Mouse (Mus musculus) fibroblast of lung, adult 2 months (primary cell): ENCODE results near the gene Lifr.

Experiments
- DNase-seq: peaks from one replicate; pipeline ENCODE4 v3.0.0-alpha.2; 2011; ENCODE audit warnings: low read depth

The Lifr gene

DNA sequence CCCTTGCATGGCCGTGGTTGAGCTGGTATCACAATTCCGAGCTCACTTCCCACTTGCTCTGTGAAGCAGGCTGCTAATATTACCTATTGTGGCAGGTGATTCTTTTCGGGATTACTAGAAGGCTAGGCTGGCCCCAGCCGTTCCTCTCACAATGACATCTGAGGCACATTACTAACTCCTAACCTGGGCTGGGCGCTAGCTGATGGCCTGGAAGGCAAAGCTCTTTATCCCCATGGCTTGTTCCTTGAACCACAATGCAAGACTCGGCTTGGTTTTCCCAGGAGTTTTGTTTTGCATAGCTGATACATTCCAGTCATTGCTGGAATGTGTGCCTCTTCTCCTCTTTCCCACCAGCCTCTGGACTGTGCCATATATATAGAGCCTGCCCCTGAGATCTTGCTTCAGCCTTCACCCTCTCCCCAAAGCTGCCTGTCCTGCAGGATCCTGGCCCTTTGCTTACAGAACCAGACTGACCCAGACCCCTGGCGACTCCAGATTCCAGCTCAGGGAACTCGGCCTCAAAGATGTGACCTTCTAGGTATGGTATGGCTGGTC lies at the start of gene Lifr:
Gene Lifr, plus strand, starts transcription at position 404 of the 555 bp plus-strand sequence.
- no peak for DNase-seq

- DNase-seq: peak; percentile 19
Observed at GRCm38 (mm10) chr15:7044081-7044749, 46.2 kb upstream of the Lifr start.

DNA sequence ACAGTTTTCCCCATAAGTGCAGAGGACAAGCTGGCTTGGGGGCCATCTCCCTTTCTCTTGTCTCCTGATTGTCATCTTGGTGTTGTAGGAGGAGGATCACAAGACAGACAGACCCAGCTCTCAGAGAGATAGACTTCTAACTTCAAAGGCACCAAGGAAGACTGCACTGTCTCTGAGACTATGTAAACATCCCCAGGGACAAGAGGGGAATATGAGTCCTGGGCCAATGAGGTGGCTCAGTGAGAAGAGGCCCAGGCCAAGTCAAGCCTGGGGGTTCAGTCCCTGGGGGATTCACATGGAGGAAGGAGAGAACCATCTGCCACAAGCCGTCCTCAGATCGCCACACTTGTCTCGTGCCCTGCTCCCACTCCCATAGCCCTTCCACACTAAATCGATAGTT lies 45.4 kb upstream of the Lifr start:
- DNase-seq: no peak

DNA sequence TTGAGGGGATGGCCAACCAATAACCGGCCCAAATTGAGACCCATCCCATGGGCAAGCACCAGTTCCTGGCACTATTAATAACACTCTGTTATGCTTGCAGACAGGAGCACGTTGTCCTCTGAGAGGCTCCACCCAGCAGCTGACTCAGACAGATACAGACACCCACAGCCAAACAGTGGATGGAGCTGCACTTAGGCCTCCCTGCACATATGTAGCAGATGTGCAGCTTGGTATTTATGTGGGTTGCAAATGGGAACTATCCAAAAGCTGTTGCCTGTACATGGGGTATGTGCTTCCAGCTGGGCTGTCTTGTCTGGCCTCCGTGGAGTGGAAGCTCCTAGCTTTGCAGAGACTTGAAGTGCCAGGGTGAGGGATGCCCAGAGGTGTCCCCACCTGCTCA lies 42.5 kb upstream of the Lifr start:
- DNase-seq: no peak

DNA sequence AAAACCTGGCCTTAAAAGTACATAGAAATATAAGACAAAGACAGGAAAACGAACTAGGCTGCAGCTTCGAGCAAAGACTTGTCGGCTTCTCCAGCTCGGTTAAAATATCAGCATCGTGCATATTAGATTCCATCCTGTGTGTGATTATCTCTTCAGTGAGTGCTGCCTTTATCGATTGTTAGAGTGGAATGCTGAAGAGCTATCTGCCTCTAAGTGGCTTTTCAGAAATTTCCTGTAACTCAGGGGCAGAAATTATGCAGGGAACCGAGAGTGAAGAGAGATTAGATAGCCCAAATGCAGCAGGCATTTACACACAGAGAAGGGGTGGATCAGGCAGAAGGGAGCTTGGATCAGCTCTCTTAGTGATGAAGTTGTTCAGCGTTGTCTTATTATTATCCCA lies 41.5 kb upstream of the Lifr start:
- no peak for DNase-seq

DNA sequence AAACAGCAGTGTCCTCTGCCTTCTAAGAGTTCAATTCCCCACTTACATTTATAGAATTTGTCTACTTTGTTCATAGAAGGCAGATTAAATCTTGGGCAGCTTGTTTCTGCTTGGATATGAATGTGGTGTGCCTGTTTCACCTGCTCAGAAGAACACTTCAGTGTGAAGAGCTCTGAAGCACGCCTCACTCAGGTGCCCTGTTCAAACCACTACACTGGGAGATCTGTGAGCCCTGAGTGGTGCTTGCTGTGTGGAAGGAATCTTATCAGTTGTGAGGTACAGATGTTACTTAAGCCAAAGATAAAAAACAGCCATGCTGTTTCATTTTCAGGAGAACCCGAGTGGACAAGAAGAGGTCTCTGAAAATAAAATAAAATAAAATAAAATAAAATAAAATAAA lies 38.7 kb upstream of the Lifr start:
- no peak for DNase-seq

DNA sequence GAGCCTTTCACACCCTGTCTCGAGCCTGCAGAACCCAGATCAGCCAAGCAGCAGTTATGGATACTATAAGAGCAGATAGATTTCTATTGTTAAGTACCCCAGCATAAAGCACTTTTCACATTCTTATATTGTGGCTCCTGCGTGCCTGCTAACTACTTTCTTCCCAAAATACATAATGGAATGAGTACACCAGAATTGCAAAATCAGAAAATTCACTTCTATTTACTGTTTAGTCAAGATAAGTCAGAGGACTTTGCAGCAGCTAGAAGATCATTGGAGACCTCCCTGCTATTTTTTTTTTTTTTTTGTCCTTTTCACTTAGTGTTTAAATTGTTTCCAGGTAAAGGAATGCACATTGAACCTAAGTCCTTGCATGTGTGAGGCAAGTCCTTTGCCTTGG lies 38.3 kb upstream of the Lifr start:
- no peak for DNase-seq

DNA sequence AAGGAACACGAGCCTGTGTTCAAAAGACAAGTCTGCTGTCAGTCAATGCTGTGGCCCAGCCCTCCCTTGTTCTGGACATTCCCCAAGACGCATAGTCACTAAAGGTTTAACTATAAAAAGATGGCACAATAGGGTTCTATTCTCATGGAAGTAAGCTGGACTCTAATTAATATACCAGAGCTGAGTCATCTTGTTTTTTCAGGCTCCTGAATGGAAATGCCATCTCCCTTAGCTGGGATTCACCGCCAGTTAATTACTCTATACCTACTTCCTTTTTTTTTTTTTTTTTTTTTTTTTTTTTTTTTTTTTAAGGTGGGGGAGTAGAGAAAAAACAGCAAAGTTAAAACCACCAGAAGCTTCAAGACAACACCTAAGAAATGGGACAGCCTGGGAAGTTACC lies 33.6 kb upstream of the Lifr start:
- no peak for DNase-seq

DNA sequence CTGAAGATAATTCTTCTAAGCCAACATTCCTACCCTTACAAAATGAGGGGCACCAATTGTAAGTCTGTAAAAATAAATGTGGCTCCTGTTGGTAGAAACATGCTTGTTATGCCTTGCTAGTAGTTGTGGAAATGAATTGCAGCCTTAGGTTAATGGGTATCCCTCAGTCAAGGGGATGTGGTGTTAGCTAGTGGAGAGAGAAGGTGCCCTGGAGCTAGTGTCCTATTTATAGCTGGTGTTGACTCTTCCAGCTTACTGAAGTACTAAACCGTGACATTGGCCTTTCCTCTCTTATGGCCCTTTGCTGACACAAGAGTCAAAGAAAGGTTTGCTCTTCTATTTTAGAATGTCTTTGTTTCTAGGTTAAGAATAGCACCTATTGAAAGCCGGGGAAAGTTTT lies 29.9 kb upstream of the Lifr start:
- DNase-seq: no peak

GRCm38 (mm10) chr15:7061995-7062697 lies 28.3 kb upstream of the Lifr start:
- no peak for DNase-seq

- no peak for DNase-seq
Observed at GRCm38 (mm10) chr15:7062698-7063009, 27.8 kb upstream of the Lifr start.

DNA sequence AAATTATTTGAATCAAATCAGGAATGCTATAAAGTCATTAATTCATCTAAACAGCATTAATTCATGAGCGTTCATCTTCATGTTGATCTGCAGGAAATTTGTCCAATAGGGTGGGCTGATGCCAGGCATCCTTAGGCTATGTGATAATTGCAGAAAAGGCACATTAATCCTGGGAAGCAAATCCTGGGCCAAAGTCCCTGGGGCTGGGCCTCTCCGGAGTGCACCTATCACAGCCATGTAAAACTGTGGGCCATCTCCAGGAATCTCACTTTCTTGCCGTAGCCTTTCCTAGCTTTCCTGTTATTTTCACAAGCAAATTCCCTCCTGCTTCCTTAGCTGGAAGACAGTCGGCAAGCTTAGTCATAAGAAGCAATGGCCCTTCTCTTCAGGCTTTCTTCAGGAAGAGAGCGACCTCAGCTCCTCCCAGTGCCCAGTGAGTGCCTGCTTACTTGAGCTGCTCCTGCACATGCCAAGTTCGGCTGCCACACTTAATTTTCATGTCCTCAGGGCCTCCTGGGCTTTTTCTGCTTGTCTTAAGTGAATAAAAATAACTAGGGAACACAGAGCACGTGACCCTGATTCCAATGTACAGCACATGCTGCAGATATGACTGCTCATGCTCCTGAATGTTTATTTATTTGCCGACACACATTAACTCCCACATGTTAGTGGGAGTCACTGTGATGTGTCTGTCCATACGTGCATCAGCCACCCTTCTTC lies 26.7 kb upstream of the Lifr start:
- DNase-seq: no peak

GRCm38 (mm10) chr15:7064992-7065523 lies 25.4 kb upstream of the Lifr start:
- peak; percentile 36 for DNase-seq

DNA sequence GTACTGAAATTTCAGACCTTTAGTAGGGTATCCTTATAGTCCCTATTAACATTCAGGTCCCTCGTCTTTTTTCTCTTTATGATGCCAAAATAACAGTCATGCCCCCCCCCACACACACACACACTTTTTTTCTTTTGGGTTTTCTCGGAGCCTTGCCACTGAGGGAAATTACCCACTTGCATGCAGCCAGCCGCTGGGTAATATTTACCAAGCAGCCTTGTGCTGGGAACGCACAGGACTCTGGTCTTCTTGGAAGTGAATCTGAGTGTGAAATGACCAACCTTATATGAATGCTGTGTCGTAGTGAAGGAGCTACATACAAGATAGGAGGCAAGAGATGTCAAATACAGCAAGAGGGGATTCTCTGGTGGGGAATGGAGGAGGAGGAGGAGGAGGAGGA lies 24.8 kb upstream of the Lifr start:
- DNase-seq: no peak

GRCm38 (mm10) chr15:7066752-7067151 lies 23.7 kb upstream of the Lifr start:
- DNase-seq: no peak

GRCm38 (mm10) chr15:7069374-7069773 lies 21.0 kb upstream of the Lifr start:
- no peak for DNase-seq

DNA sequence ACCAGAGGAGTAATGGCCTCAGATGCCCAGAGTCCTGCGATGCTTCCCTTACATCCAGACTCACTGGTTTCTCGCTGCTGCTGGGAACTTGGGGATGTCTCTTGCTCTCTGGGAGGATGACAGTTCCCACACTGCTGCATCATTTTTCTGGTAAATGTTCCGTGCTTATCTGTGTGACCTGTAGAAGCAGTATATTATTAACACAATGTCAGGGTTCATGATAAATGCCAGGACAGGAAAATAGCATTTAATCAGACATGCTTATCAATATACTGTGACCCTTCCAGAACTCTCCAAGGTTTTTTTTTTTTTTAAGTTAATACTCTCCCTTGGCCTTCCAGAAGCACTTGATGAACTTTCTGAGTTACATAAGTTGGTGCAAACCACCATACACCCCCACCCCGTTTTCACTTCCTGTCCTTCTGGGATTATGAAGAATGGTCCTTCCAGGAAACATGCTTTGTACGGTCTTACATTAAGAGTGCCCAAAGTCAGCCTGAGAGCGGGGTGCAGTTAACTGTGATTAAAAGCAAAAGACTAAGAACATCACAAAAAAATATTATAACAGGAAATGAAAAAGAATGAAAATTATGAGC lies 20.1 kb upstream of the Lifr start:
- no peak for DNase-seq

- no peak for DNase-seq
Observed at GRCm38 (mm10) chr15:7073269-7073668, 17.1 kb upstream of the Lifr start.

DNA sequence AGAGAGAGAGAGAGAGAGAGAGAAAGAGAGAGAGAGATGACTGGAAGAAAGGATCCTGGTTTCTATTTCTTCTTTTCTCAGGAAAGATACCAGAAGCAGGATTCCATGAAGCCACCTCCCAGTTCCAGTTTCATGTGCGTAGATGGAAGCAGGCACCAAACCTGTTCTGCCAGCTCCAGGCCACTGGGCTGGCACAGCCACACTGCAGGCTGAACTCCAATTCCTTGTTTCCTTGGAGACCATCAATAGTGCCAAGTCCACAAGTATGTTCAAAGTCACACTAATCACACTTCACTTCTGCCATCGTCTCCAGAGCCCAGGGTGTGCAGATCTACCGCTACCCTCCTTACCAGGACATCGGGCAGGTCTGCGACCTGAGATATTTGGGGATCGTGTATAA lies 15.2 kb upstream of the Lifr start:
- no peak for DNase-seq

- no peak for DNase-seq
Observed at GRCm38 (mm10) chr15:7078356-7078755, 12.1 kb upstream of the Lifr start.

- no peak for DNase-seq
Observed at GRCm38 (mm10) chr15:7079631-7080337, 10.6 kb upstream of the Lifr start.
